Mouse (Mus musculus): ENCODE measurements around the gene Tango6. TPM values are rescaled to one million over a fixed set of nuclear protein-coding genes. Genes with fewer than 3 reads are reported as not detected.

The Tango6 gene
- polyA plus RNA-seq, 1 experiment from 2014 or later = 7.2 TPM

GRCm38 (mm10) chr8:106892210-106892805 lies 209.4 kb downstream of the Tango6 start:
- WGBS = under 1% methylated on average over 15 of the region's 15 CpGs
- DNase-seq (ENCODE audit: low spot score) (peak; percentile 68), ATAC-seq (ENCODE audit: low FRiP score) (no peak)
- H3K4me1 ChIP-seq (replicated peaks; ENCODE audit: control insufficient read depth, insufficient read depth, low read length) = no peaks in the 10 kb centered on the region
- H3K36me3 ChIP-seq (ENCODE audit: control insufficient read depth, insufficient read depth, low read length) = no peaks in the 10 kb centered on the region
- peak overlapping the region; percentile 91 for H3K27ac ChIP-seq (ENCODE audit: low read depth, low read length)
- no peaks in the 10 kb centered on the region for H3K9me3 ChIP-seq (ENCODE audit: control insufficient read depth, low read length)
- H3K27me3 ChIP-seq (ENCODE audit: control insufficient read depth, insufficient read depth, low read length) = no peaks in the 10 kb centered on the region
- peak overlapping the region; percentile 96 for H3K4me3 ChIP-seq (ENCODE audit: low read depth, low read length)
- peak overlapping the region; percentile 97 for H3K9ac ChIP-seq (ENCODE audit: low read depth, low read length)
- H3K4me2 ChIP-seq (replicated peaks; ENCODE audit: low read depth, low read length) = peak overlapping the region; percentile 60

GRCm38 (mm10) chr8:106892806-106893451 lies 210.1 kb downstream of the Tango6 start:
- H3K4me2 ChIP-seq (replicated peaks; ENCODE audit: low read depth, low read length) = peak overlapping the region; percentile 69
- peak overlapping the region; percentile 91 for H3K27ac ChIP-seq (ENCODE audit: low read depth, low read length)
- H3K9me3 ChIP-seq (ENCODE audit: control insufficient read depth, low read length) = no peaks in the 10 kb centered on the region
- peak; percentile 78 for DNase-seq (ENCODE audit: low spot score)
- peak overlapping the region; percentile 96 for H3K4me3 ChIP-seq (ENCODE audit: low read depth, low read length)
- ATAC-seq (ENCODE audit: low FRiP score) = peak; percentile 91
- 0% methylated on average over 40 of the region's 57 CpGs for WGBS
- peak overlapping the region; percentile 97 for H3K9ac ChIP-seq (ENCODE audit: low read depth, low read length)
- H3K36me3 ChIP-seq (ENCODE audit: control insufficient read depth, insufficient read depth, low read length) = no peaks in the 10 kb centered on the region
- H3K4me1 ChIP-seq (replicated peaks; ENCODE audit: control insufficient read depth, insufficient read depth, low read length) = no peaks in the 10 kb centered on the region
- H3K27me3 ChIP-seq (ENCODE audit: control insufficient read depth, insufficient read depth, low read length) = no peaks in the 10 kb centered on the region

DNA sequence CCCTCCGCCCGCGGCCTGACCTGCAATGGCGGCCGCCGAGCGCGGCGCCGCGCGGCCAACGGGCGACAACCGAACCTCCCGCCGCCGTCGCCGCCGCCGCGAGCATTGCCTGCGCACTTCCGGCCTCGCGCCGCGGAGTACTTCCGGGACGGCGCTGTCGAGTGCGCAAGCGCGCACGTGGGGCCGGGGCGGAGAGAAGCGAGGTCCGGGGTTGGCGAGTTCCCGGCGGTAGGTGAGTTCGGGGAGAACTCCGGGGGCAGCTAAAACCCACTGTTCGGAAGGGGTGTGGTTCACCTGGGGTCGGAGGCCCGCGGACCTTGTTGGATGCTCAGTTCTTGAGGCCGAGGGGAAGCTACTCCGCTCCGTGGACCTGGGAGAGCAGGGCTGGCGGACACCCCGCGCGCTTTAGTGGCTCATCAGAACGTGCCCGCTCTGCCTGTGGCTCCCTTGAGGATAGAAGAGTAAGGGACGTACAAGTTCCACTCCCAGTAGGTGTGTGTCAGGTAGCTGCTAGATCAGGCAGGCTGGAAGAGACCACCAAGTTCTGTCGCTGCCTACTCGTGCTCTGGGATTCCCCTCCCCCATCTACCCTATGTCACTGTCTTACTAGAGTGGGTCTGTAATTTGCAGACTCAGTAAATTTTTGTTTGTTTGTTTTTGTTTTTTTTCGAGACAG lies 210.8 kb downstream of the Tango6 start, which contains the start of gene Utp4:
Gene Utp4 (plus strand): TSS at position 156 of the 676 bp plus-strand sequence.
- Histone ChIP-seq H3K4me2 (replicated peaks; ENCODE audit: low read depth, low read length) (peak within 1 kb of the TSS; percentile 69), H3K36me3 (ENCODE audit: control insufficient read depth, insufficient read depth, low read length) (no peaks in the 10 kb centered on the region), H3K9me3 (ENCODE audit: control insufficient read depth, low read length) (no peaks in the 10 kb centered on the region), H3K9ac (ENCODE audit: low read depth, low read length) (peak within 1 kb of the TSS; percentile 97), H3K27me3 (ENCODE audit: control insufficient read depth, insufficient read depth, low read length) (no peaks in the 10 kb centered on the region), H3K27ac (ENCODE audit: low read depth, low read length) (peak within 1 kb of the TSS; percentile 91), H3K4me3 (ENCODE audit: low read depth, low read length) (peak within 1 kb of the TSS; percentile 96), H3K4me1 (replicated peaks; ENCODE audit: control insufficient read depth, insufficient read depth, low read length) (no peaks in the 10 kb centered on the region)
- ATAC-seq (ENCODE audit: low FRiP score) (peak; percentile 95), DNase-seq (ENCODE audit: low spot score) (peak; percentile 94)
- WGBS = under 1% methylated on average over 62 of the region's 63 CpGs

- Histone ChIP-seq H3K36me3 (ENCODE audit: control insufficient read depth, insufficient read depth, low read length) (no peaks in the 10 kb centered on the region), H3K4me2 (replicated peaks; ENCODE audit: low read depth, low read length) (no peak overlapping the region), H3K9ac (ENCODE audit: low read depth, low read length) (no peak overlapping the region), H3K9me3 (ENCODE audit: control insufficient read depth, low read length) (no peaks in the 10 kb centered on the region), H3K4me3 (ENCODE audit: low read depth, low read length) (no peak overlapping the region), H3K27me3 (ENCODE audit: control insufficient read depth, insufficient read depth, low read length) (no peaks in the 10 kb centered on the region), H3K4me1 (replicated peaks; ENCODE audit: control insufficient read depth, insufficient read depth, low read length) (no peaks in the 10 kb centered on the region), H3K27ac (ENCODE audit: low read depth, low read length) (no peak overlapping the region)
- no peak for DNase-seq (ENCODE audit: low spot score)
- ATAC-seq (ENCODE audit: low FRiP score) = no peak
- WGBS = 94% methylated on average over 5 of the region's 5 CpGs
These were observed 216.6 kb downstream of the Tango6 start for GRCm38 (mm10) chr8:106899473-106899872.

Other genes with a start within 250 kb of the Tango6 start
- gene 6030452D12Rik, start 182.5 kb upstream of the Tango6 start, polyA plus RNA-seq (2014; fragmentation: Nextera tagmentation; extraction: Ambion mirVana) = not detected in 2 replicates
- 3.8 and 4.5 TPM in 2 replicates for gene Cdh3, start 172.2 kb upstream of the Tango6 start, polyA plus RNA-seq (2014; fragmentation: Nextera tagmentation; extraction: Ambion mirVana)
- gene Gm10073, start 109.6 kb upstream of the Tango6 start, polyA plus RNA-seq (2014; fragmentation: Nextera tagmentation; extraction: Ambion mirVana) = 3.7 and 4.8 TPM in 2 replicates
- 6.0 and 6.7 TPM in 2 replicates for gene Cdh1, start 79.7 kb upstream of the Tango6 start, polyA plus RNA-seq (2014; fragmentation: Nextera tagmentation; extraction: Ambion mirVana)
- gene Has3, start 187.2 kb downstream of the Tango6 start, polyA plus RNA-seq (2014; fragmentation: Nextera tagmentation; extraction: Ambion mirVana) = 0.29 and 0.39 TPM in 2 replicates
- 65.7 and 73.0 TPM in 2 replicates for gene Utp4, start 210.6 kb downstream of the Tango6 start, polyA plus RNA-seq (2014; fragmentation: Nextera tagmentation; extraction: Ambion mirVana)

Data from hindbrain, embryonic 11.5 days (tissue).